ENCODE assay signal across 9 mouse cellular contexts in genomic region chr7:141525580-141525925, GRCm38 (mm10). TPM values are rescaled to one million over a fixed set of nuclear protein-coding genes. Genes with fewer than 3 reads are reported as not detected.
DNase-seq lines count a peak whose midpoint lies in the region; ATAC-seq lines count a peak whose summit lies in the region.
"Had no signal": no experiment of that assay in that cellular context is flagged by ENCODE, and none has a peak within 500 bp of the region (broad histone marks: within the 10 kb centered on the region; RNA-seq: fewer than 3 reads in every experiment).

No protein-coding gene starts in this region.

- no peak overlapping the region for H3K9ac ChIP-seq in hindbrain, embryonic 12.5 days
- no peak overlapping the region for H3K9ac ChIP-seq in hindbrain, embryonic 11.5 days (ENCODE audit: low read depth, low read length)
- no peak overlapping the region for H3K9ac ChIP-seq in neural tube, embryonic 11.5 days (ENCODE audit: low read length)
- no peak overlapping the region for H3K9ac ChIP-seq in neural tube, embryonic 15.5 days (replicated peaks)
- no peak overlapping the region for H3K9ac ChIP-seq in intestine, embryonic 16.5 days (ENCODE audit: low read depth, low read length)
- H3K9ac ChIP-seq: limb, embryonic 13.5 days had no signal

- peaks cover 50% of the 10 kb centered on the region for H3K36me3 ChIP-seq in hindbrain, embryonic 12.5 days
- H3K36me3 ChIP-seq in hindbrain, embryonic 11.5 days (ENCODE audit: control insufficient read depth, insufficient read depth, low read length) = no peaks in the 10 kb centered on the region
- H3K36me3 ChIP-seq in neural tube, embryonic 11.5 days (ENCODE audit: control insufficient read depth, insufficient read depth, low read length) = no peaks in the 10 kb centered on the region
- peaks cover 50% of the 10 kb centered on the region for H3K36me3 ChIP-seq in neural tube, embryonic 15.5 days
- no peaks in the 10 kb centered on the region for H3K36me3 ChIP-seq in intestine, embryonic 16.5 days (ENCODE audit: control insufficient read depth, insufficient read depth, low read length)

- no peak overlapping the region for H3K4me3 ChIP-seq in hindbrain, embryonic 12.5 days
- H3K4me3 ChIP-seq in hindbrain, embryonic 11.5 days (ENCODE audit: low read depth, low read length) = no peak overlapping the region
- no peak overlapping the region for H3K4me3 ChIP-seq in neural tube, embryonic 11.5 days (ENCODE audit: low read depth, low read length)
- H3K4me3 ChIP-seq in neural tube, embryonic 15.5 days (replicated peaks) = no peak overlapping the region
- no peak overlapping the region for H3K4me3 ChIP-seq in intestine, embryonic 16.5 days (ENCODE audit: low read length)
- H3K4me3 ChIP-seq: limb, embryonic 13.5 days; neural tube, embryonic 12.5 days had no signal

- no peaks in the 10 kb centered on the region for H3K9me3 ChIP-seq in hindbrain, embryonic 12.5 days (replicated peaks)
- no peaks in the 10 kb centered on the region for H3K9me3 ChIP-seq in hindbrain, embryonic 11.5 days (ENCODE audit: control insufficient read depth, low read length)
- no peaks in the 10 kb centered on the region for H3K9me3 ChIP-seq in neural tube, embryonic 11.5 days (ENCODE audit: control insufficient read depth, low read length)
- H3K9me3 ChIP-seq in neural tube, embryonic 15.5 days (replicated peaks) = no peaks in the 10 kb centered on the region
- H3K9me3 ChIP-seq in intestine, embryonic 16.5 days (ENCODE audit: control insufficient read depth, low read length) = no peaks in the 10 kb centered on the region
- H3K9me3 ChIP-seq: limb, embryonic 13.5 days; neural tube, embryonic 12.5 days had no signal

- no peak overlapping the region for H3K27ac ChIP-seq in hindbrain, embryonic 12.5 days
- no peak overlapping the region for H3K27ac ChIP-seq in hindbrain, embryonic 11.5 days (ENCODE audit: low read depth, low read length)
- no peak overlapping the region for H3K27ac ChIP-seq in neural tube, embryonic 11.5 days (ENCODE audit: low read depth, low read length)
- no peak overlapping the region for H3K27ac ChIP-seq in neural tube, embryonic 15.5 days (replicated peaks)
- no peak overlapping the region for H3K27ac ChIP-seq in intestine, embryonic 16.5 days (ENCODE audit: low read length)
- H3K27ac ChIP-seq: limb, embryonic 13.5 days; neural tube, embryonic 12.5 days had no signal

- ATAC-seq in hindbrain, embryonic 12.5 days (ENCODE audit: low FRiP score) = peak; percentile 63
- no peak for ATAC-seq in hindbrain, embryonic 11.5 days (ENCODE audit: low FRiP score)
- ATAC-seq in neural tube, embryonic 11.5 days (ENCODE audit: insufficient read depth, low FRiP score, low TSS enrichment) = peak; percentile 35; the same call in 1 of the 2 replicates
- ATAC-seq in neural tube, embryonic 15.5 days (ENCODE audit: low FRiP score) = no peak
- ATAC-seq in intestine, embryonic 16.5 days = 0 out of 2 replicates have a peak, but pooled peaks have one; percentile 24

- DNase-seq in hindbrain, embryonic 11.5 days (ENCODE audit: low spot score) = no peak
- no peak for DNase-seq in neural tube, embryonic 11.5 days (ENCODE audit: low spot score)
- DNase-seq in spleen, postnatal 4 days (ENCODE audit: low spot score in 2 of 2) = no peak
- DNase-seq in layer of hippocampus, postnatal 10 days (ENCODE audit: low spot score in 2 of 2) = no peak

- H3K4me2 ChIP-seq in hindbrain, embryonic 12.5 days (replicated peaks) = no peak overlapping the region
- no peak overlapping the region for H3K4me2 ChIP-seq in hindbrain, embryonic 11.5 days (replicated peaks; ENCODE audit: low read depth, low read length)
- H3K4me2 ChIP-seq in neural tube, embryonic 11.5 days (ENCODE audit: low read depth) = no peak overlapping the region
- no peak overlapping the region for H3K4me2 ChIP-seq in neural tube, embryonic 15.5 days
- H3K4me2 ChIP-seq in intestine, embryonic 16.5 days (ENCODE audit: low read depth, low read length) = no peak overlapping the region
- H3K4me2 ChIP-seq: limb, embryonic 13.5 days; neural tube, embryonic 12.5 days had no signal

- H3K4me1 ChIP-seq in hindbrain, embryonic 12.5 days = no peaks in the 10 kb centered on the region
- no peaks in the 10 kb centered on the region for H3K4me1 ChIP-seq in hindbrain, embryonic 11.5 days (replicated peaks; ENCODE audit: control insufficient read depth, insufficient read depth, low read length)
- H3K4me1 ChIP-seq in neural tube, embryonic 11.5 days (ENCODE audit: control insufficient read depth, insufficient read depth, low read length) = no peaks in the 10 kb centered on the region
- H3K4me1 ChIP-seq in neural tube, embryonic 15.5 days = no peaks in the 10 kb centered on the region
- no peaks in the 10 kb centered on the region for H3K4me1 ChIP-seq in intestine, embryonic 16.5 days (ENCODE audit: control insufficient read depth, insufficient read depth, low read length)
- H3K4me1 ChIP-seq: limb, embryonic 13.5 days; neural tube, embryonic 12.5 days had no signal

- whole genome bisulfite sequencing in hindbrain, embryonic 12.5 days = 85% methylated on average over 4 of the region's 4 CpGs
- 88% methylated on average over 4 of the region's 4 CpGs for WGBS in hindbrain, embryonic 11.5 days
- WGBS in neural tube, embryonic 11.5 days = 93% methylated on average over 4 of the region's 4 CpGs
- WGBS in neural tube, embryonic 15.5 days = 86% methylated on average over 4 of the region's 4 CpGs
- WGBS in intestine, embryonic 16.5 days = 91% methylated on average over 4 of the region's 4 CpGs

- no peaks in the 10 kb centered on the region for H3K27me3 ChIP-seq in hindbrain, embryonic 12.5 days
- no peaks in the 10 kb centered on the region; the same call in 1 of the 2 replicates for H3K27me3 ChIP-seq in hindbrain, embryonic 11.5 days (ENCODE audit: control insufficient read depth, insufficient read depth, low read length)
- no peaks in the 10 kb centered on the region for H3K27me3 ChIP-seq in neural tube, embryonic 11.5 days (ENCODE audit: control insufficient read depth, insufficient read depth, low read length)
- no peaks in the 10 kb centered on the region for H3K27me3 ChIP-seq in neural tube, embryonic 15.5 days (replicated peaks)
- no peaks in the 10 kb centered on the region for H3K27me3 ChIP-seq in intestine, embryonic 16.5 days (replicated peaks; ENCODE audit: control insufficient read depth, insufficient read depth, low read length)
- H3K27me3 ChIP-seq: limb, embryonic 13.5 days; neural tube, embryonic 12.5 days had no signal

RNA-seq across cellular contexts. Expression of gene Chid1, which starts 14.1 kb away (rescaled TPM):
- polyA plus RNA-seq in hindbrain, embryonic 12.5 days (2016; fragmentation: Nextera tagmentation; extraction: Ambion mirVana) = 31.8 and 32.1 TPM in 2 replicates
- 24.1 and 28.8 TPM in 2 replicates for polyA plus RNA-seq in hindbrain, embryonic 11.5 days (2014; fragmentation: Nextera tagmentation; extraction: Ambion mirVana)
- polyA plus RNA-seq in neural tube, embryonic 11.5 days (2014; fragmentation: Nextera tagmentation; extraction: Ambion mirVana) = 28.2 and 32.9 TPM in 2 replicates
- 50.4 and 54.4 TPM in 2 replicates for polyA plus RNA-seq in neural tube, embryonic 15.5 days (2015; fragmentation: Nextera tagmentation; extraction: Ambion mirVana)
- polyA plus RNA-seq in intestine, embryonic 16.5 days (2015; fragmentation: Nextera tagmentation; extraction: Ambion mirVana) = 69.8 and 76.5 TPM in 2 replicates
- 10 to 100 TPM; 68.7 to 69.8 TPM for total RNA-seq in layer of hippocampus, postnatal 10 days (2021)

RNA-seq across cellular contexts. Expression of gene Ap2a2, which starts 36.4 kb away (rescaled TPM):
- 114 and 117 TPM in 2 replicates for polyA plus RNA-seq in hindbrain, embryonic 12.5 days (2016; fragmentation: Nextera tagmentation; extraction: Ambion mirVana)
- polyA plus RNA-seq in hindbrain, embryonic 11.5 days (2014; fragmentation: Nextera tagmentation; extraction: Ambion mirVana) = 67.1 and 77.4 TPM in 2 replicates
- polyA plus RNA-seq in neural tube, embryonic 11.5 days (2014; fragmentation: Nextera tagmentation; extraction: Ambion mirVana) = 89.6 and 100 TPM in 2 replicates
- 105 and 109 TPM in 2 replicates for polyA plus RNA-seq in neural tube, embryonic 15.5 days (2015; fragmentation: Nextera tagmentation; extraction: Ambion mirVana)
- polyA plus RNA-seq in intestine, embryonic 16.5 days (2015; fragmentation: Nextera tagmentation; extraction: Ambion mirVana) = 89.4 and 103 TPM in 2 replicates
- 100 to 1,000 TPM; 271 to 272 TPM for total RNA-seq in layer of hippocampus, postnatal 10 days (2021)

RNA-seq across cellular contexts. Expression of gene Tspan4, which starts 50.5 kb away (rescaled TPM):
- 30.1 and 31.1 TPM in 2 replicates for polyA plus RNA-seq in hindbrain, embryonic 12.5 days (2016; fragmentation: Nextera tagmentation; extraction: Ambion mirVana)
- polyA plus RNA-seq in hindbrain, embryonic 11.5 days (2014; fragmentation: Nextera tagmentation; extraction: Ambion mirVana) = 29.6 and 31.4 TPM in 2 replicates
- 32.4 and 35.8 TPM in 2 replicates for polyA plus RNA-seq in neural tube, embryonic 11.5 days (2014; fragmentation: Nextera tagmentation; extraction: Ambion mirVana)
- 73.0 and 77.3 TPM in 2 replicates for polyA plus RNA-seq in neural tube, embryonic 15.5 days (2015; fragmentation: Nextera tagmentation; extraction: Ambion mirVana)
- 58.2 and 59.2 TPM in 2 replicates for polyA plus RNA-seq in intestine, embryonic 16.5 days (2015; fragmentation: Nextera tagmentation; extraction: Ambion mirVana)
- 10 to 100 TPM; 32.9 to 34.1 TPM for total RNA-seq in layer of hippocampus, postnatal 10 days (2021)

RNA-seq across cellular contexts. Expression of gene Polr2l, which starts 50.6 kb away (rescaled TPM):
- 62.0 and 69.0 TPM in 2 replicates for polyA plus RNA-seq in hindbrain, embryonic 12.5 days (2016; fragmentation: Nextera tagmentation; extraction: Ambion mirVana)
- polyA plus RNA-seq in hindbrain, embryonic 11.5 days (2014; fragmentation: Nextera tagmentation; extraction: Ambion mirVana) = 71.5 and 74.0 TPM in 2 replicates
- polyA plus RNA-seq in neural tube, embryonic 11.5 days (2014; fragmentation: Nextera tagmentation; extraction: Ambion mirVana) = 76.9 and 79.2 TPM in 2 replicates
- 85.3 and 89.8 TPM in 2 replicates for polyA plus RNA-seq in neural tube, embryonic 15.5 days (2015; fragmentation: Nextera tagmentation; extraction: Ambion mirVana)
- polyA plus RNA-seq in intestine, embryonic 16.5 days (2015; fragmentation: Nextera tagmentation; extraction: Ambion mirVana) = 50.9 and 57.1 TPM in 2 replicates
- total RNA-seq in layer of hippocampus, postnatal 10 days (2021) = 10 to 100 TPM; 43.0 to 50.5 TPM

RNA-seq across cellular contexts. Expression of gene Cd151, which starts 58.4 kb away (rescaled TPM):
- polyA plus RNA-seq in hindbrain, embryonic 12.5 days (2016; fragmentation: Nextera tagmentation; extraction: Ambion mirVana) = 14.4 and 17.3 TPM in 2 replicates
- 40.1 and 57.9 TPM in 2 replicates for polyA plus RNA-seq in hindbrain, embryonic 11.5 days (2014; fragmentation: Nextera tagmentation; extraction: Ambion mirVana)
- 44.3 and 52.2 TPM in 2 replicates for polyA plus RNA-seq in neural tube, embryonic 11.5 days (2014; fragmentation: Nextera tagmentation; extraction: Ambion mirVana)
- 23.7 and 25.1 TPM in 2 replicates for polyA plus RNA-seq in neural tube, embryonic 15.5 days (2015; fragmentation: Nextera tagmentation; extraction: Ambion mirVana)
- polyA plus RNA-seq in intestine, embryonic 16.5 days (2015; fragmentation: Nextera tagmentation; extraction: Ambion mirVana) = 30.6 and 30.8 TPM in 2 replicates
- total RNA-seq in layer of hippocampus, postnatal 10 days (2021) = 10 to 100 TPM; 38.7 to 39.9 TPM

Comparison
In these comparisons a context has a peak if more than half of its experiments do, and no peak if none do; other contexts are left out.
1. ATAC-seq: peak in hindbrain, embryonic 12.5 days (single experiment), neural tube, embryonic 11.5 days (single experiment) and intestine, embryonic 16.5 days (single experiment); none in hindbrain, embryonic 11.5 days (single experiment) and neural tube, embryonic 15.5 days (single experiment).